Mouse (Mus musculus) hindbrain, embryonic 11.5 days (tissue): ENCODE results near the gene Mtch1. TPM values are rescaled to one million over a fixed set of nuclear protein-coding genes. Genes with fewer than 3 reads are reported as not detected.

ENCODE experiments used
- ATAC-seq: fragments of 200-750 bp; cut with Nextera tagmentation; 2 replicates; pipeline ENCODE4 v1.8.0; 2017; ENCODE audit warnings: mild to moderate bottlenecking, moderate TSS enrichment, moderate library complexity; ENCODE audit not compliant: low FRiP score
- DNase-seq: peaks from one replicate; pipeline ENCODE4 v3.0.0-alpha.2; 2015; ENCODE audit warnings: low spot score
- H3K27ac ChIP-seq: fragments of 300-500 bp; sonication (generic); 2 replicates; pipeline ENCODE4 v1.5.1; 2014; ENCODE audit warnings: mild to moderate bottlenecking, low read depth, low read length
- H3K27me3 ChIP-seq: fragments of 300-500 bp; sonication (generic); 2 replicates; pipeline ENCODE4 v1.6.1; 2014; ENCODE audit warnings: mild to moderate bottlenecking, low read length, moderate library complexity, mixed read lengths; ENCODE audit not compliant: control insufficient read depth, insufficient read depth
- H3K36me3 ChIP-seq: fragments of 300-500 bp; sonication (generic); 2 replicates; pipeline ENCODE4 v1.6.1; 2014; ENCODE audit warnings: mild to moderate bottlenecking, low read length, moderate library complexity, mixed read lengths; ENCODE audit not compliant: control insufficient read depth, insufficient read depth
- H3K4me1 ChIP-seq: fragments of 300-500 bp; sonication (generic); replicated peaks from 2 replicates; pipeline ENCODE4 v1.6.1; 2014; ENCODE audit warnings: low read length, mixed read lengths; ENCODE audit not compliant: control insufficient read depth, insufficient read depth
- H3K4me2 ChIP-seq: fragments of 300-500 bp; sonication (generic); replicated peaks from 2 replicates; pipeline ENCODE4 v1.6.1; 2014; ENCODE audit warnings: mild to moderate bottlenecking, low read depth, low read length
- H3K4me3 ChIP-seq: fragments of 300-500 bp; sonication (generic); 2 replicates; pipeline ENCODE4 v1.5.1; 2014; ENCODE audit warnings: low read depth, low read length
- H3K9ac ChIP-seq: fragments of 300-500 bp; sonication (generic); 2 replicates; pipeline ENCODE4 v1.6.1; 2014; ENCODE audit warnings: low read depth, low read length
- H3K9me3 ChIP-seq: fragments of 300-500 bp; sonication (generic); 2 replicates; pipeline ENCODE4 v1.6.1; 2016; ENCODE audit warnings: low read length; ENCODE audit not compliant: control insufficient read depth
- WGBS: fragments of 180-500 bp; shearing (Covaris S2); extraction: QIAGEN DNeasy Blood & Tissue Kit; methylation state at CpG from one replicate; pipeline ENCODE4 v1.1.7; 2014; 5-methylcytosine and 5-hydroxymethylcytosine counted together
- polyA plus RNA-seq: library from polyadenylated mRNA; unstranded; fragments of >200 nt; fragmentation: Nextera tagmentation; extraction: Ambion mirVana; gene quantifications from 2 replicates; pipeline ENCODE4 v1.2.1, GENCODE M21; 2014

Gene Mtch1
- polyA plus RNA-seq, 1 experiment from 2014 or later = 356 TPM

GRCm38 (mm10) chr17:29312082-29312481 lies 35.7 kb downstream of the Mtch1 start:
- H3K9me3 ChIP-seq = no peaks in the 10 kb centered on the region
- no peaks in the 10 kb centered on the region for H3K27me3 ChIP-seq
- no peak overlapping the region for H3K27ac ChIP-seq
- H3K36me3 ChIP-seq = no peaks in the 10 kb centered on the region
- no peak for ATAC-seq
- no peak overlapping the region for H3K4me3 ChIP-seq
- no peak overlapping the region for H3K4me2 ChIP-seq
- H3K9ac ChIP-seq = no peak overlapping the region
- no peaks in the 10 kb centered on the region for H3K4me1 ChIP-seq
- no peak for DNase-seq
- 94% methylated on average over 2 of the region's 2 CpGs for WGBS

DNA sequence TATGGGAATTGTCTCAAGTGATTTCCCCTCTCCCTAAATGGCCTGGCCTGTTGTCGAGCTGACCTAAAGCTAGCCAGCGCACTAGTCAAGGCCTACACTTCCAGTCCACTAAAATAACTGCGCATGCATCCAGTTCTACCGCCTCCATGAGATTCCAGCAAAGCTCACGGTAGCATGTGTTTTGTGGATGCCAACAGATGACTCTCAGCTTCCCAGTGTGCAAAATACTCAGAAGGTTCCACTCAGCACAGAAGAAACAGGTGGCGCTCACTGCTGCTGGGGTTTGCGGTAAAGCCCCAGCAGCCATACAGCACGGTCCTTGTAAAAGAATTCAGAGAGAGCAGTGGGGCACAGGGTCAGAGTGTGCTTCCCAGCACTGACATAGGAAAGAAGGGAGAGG lies 36.1 kb downstream of the Mtch1 start:
- Histone ChIP-seq H3K9me3 (no peaks in the 10 kb centered on the region), H3K4me2 (no peak overlapping the region), H3K27me3 (no peaks in the 10 kb centered on the region), H3K4me1 (no peaks in the 10 kb centered on the region), H3K4me3 (no peak overlapping the region), H3K9ac (no peak overlapping the region), H3K36me3 (no peaks in the 10 kb centered on the region), H3K27ac (no peak overlapping the region)
- DNase-seq (no peak), ATAC-seq (no peak)
- 88% methylated on average over 8 of the region's 8 CpGs for WGBS

DNA sequence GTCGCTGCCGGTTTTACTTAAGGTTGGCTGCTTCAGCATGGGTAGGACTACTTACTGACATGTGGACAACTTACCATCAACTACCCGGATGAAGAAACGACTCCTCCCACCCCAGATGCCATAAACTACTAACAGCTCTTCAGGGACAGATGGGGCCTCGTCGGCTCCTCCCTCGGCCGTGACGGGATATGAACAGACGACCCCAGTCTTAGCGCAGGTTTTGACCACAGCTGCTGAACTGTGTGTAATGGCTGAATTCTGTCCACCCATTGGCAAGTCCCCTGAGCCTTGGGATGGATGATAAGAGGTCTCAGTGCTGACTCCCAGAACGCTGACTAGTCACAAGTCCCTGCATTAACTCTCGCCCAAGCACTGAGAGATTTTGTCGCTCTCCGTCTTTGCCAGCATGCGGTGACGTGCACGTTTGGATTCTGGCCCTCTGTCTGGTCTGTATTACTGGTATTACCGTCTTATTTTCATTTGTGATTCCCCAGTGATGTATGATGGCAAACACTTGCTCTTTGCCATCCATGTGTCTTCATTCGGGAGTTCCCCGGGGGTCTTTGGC lies 37.6 kb downstream of the Mtch1 start:
- H3K9me3 ChIP-seq = no peaks in the 10 kb centered on the region
- no peak overlapping the region for H3K9ac ChIP-seq
- H3K27ac ChIP-seq = no peak overlapping the region; the same call in 1 of the 2 replicates
- H3K4me2 ChIP-seq = no peak overlapping the region
- WGBS = 74% methylated on average over 21 of the region's 21 CpGs
- no peak overlapping the region for H3K4me3 ChIP-seq
- no peak for ATAC-seq
- H3K27me3 ChIP-seq = no peaks in the 10 kb centered on the region
- 0 out of 2 replicates have a peak, but pooled peaks cover 4% of the 10 kb centered on the region for H3K4me1 ChIP-seq
- H3K36me3 ChIP-seq = no peaks in the 10 kb centered on the region
- no peak for DNase-seq

GRCm38 (mm10) chr17:29305871-29306270 lies 41.9 kb downstream of the Mtch1 start:
- ATAC-seq (no peak), DNase-seq (no peak)
- Histone ChIP-seq H3K9me3 (no peaks in the 10 kb centered on the region), H3K27ac (no peak overlapping the region), H3K4me1 (0 out of 2 replicates have a peak, but pooled peaks cover 4% of the 10 kb centered on the region), H3K4me3 (no peak overlapping the region), H3K9ac (no peak overlapping the region), H3K27me3 (no peaks in the 10 kb centered on the region), H3K4me2 (no peak overlapping the region), H3K36me3 (peaks cover 4% of the 10 kb centered on the region; the same call in 1 of the 2 replicates)
- WGBS = 51% methylated on average over 7 of the region's 7 CpGs

- no peak overlapping the region for H3K27ac ChIP-seq
- H3K36me3 ChIP-seq = peaks cover 6% of the 10 kb centered on the region; the same call in 1 of the 2 replicates
- H3K9ac ChIP-seq = no peak overlapping the region
- ATAC-seq (no peak), DNase-seq (no peak)
- no peaks in the 10 kb centered on the region for H3K27me3 ChIP-seq
- H3K4me1 ChIP-seq = 0 out of 2 replicates have a peak, but pooled peaks cover 4% of the 10 kb centered on the region
- 24% methylated on average over 15 of the region's 15 CpGs for WGBS
- H3K9me3 ChIP-seq = no peaks in the 10 kb centered on the region
- H3K4me3 ChIP-seq = no peak overlapping the region
- H3K4me2 ChIP-seq = no peak overlapping the region
Observed at GRCm38 (mm10) chr17:29305058-29305806, 42.5 kb downstream of the Mtch1 start.

DNA sequence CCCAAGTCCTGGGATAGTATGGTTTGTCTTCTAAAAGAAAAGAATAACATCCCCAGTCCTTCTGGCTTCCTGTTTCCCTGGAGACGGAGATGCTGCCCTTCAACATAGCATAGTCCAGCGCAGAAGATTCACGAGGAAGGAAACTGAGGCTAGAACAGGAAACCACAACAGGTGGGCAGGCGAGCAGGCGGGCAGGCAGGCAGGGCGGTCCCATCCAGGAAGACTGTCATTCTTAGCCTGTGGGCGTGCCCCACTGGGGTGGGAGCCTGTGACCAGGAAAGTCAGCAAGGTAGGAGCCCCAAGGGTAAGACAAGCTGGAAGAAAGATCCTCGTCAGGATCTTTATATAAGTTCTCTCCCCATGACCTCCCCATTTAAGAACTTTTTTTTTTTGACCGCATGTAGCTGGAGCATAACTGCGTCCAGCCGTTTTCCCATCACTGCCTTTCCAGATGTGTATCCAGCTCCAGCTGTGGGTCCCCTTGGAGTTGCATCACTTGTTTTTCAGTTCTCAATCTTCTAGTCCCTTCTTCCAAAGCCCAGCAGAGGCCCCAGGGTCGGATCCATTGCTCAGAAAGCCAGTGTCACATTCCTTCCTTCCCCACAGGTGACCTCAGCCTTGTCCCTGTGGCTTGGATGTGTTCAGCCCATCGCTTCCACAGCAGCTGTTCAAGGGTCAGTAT lies 43.2 kb downstream of the Mtch1 start:
- no peak for ATAC-seq
- Histone ChIP-seq H3K9ac (no peak overlapping the region), H3K36me3 (peaks cover 6% of the 10 kb centered on the region; the same call in 1 of the 2 replicates), H3K27ac (no peak overlapping the region), H3K9me3 (no peaks in the 10 kb centered on the region), H3K4me1 (0 out of 2 replicates have a peak, but pooled peaks cover 4% of the 10 kb centered on the region), H3K27me3 (no peaks in the 10 kb centered on the region), H3K4me2 (no peak overlapping the region), H3K4me3 (no peak overlapping the region)
- WGBS = 69% methylated on average over 13 of the region's 13 CpGs
- DNase-seq = no peak

- 0 out of 2 replicates have a peak, but pooled peaks cover 4% of the 10 kb centered on the region for H3K4me1 ChIP-seq
- WGBS = 77% methylated on average over 3 of the region's 3 CpGs
- H3K4me2 ChIP-seq = no peak overlapping the region
- no peak for DNase-seq
- no peaks in the 10 kb centered on the region for H3K27me3 ChIP-seq
- no peak overlapping the region for H3K27ac ChIP-seq
- H3K9me3 ChIP-seq = no peaks in the 10 kb centered on the region
- H3K9ac ChIP-seq = no peak overlapping the region
- no peak overlapping the region for H3K4me3 ChIP-seq
- ATAC-seq = no peak
- H3K36me3 ChIP-seq = peaks cover 6% of the 10 kb centered on the region; the same call in 1 of the 2 replicates
Observed at GRCm38 (mm10) chr17:29303856-29304255, 43.9 kb downstream of the Mtch1 start.

DNA sequence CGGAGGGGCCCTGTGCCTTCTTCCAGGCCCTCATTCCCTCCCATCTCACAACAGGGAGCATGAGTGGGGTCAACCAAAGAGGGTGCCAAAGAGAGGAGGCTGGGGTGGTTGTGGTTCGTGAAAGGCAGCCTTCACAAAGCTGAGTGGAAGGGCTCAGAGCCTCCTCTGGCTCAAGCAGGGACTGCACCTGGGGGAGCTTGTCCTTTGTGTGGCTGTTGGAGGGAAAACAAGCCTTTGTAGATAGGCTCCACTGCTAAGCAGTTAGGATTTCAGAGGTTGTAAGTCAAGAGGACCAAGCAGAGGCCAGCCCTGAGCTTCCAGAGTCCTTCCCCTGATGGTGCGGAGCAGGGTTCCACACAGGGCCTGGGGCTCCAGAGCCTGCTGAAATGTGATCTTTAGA lies 44.6 kb downstream of the Mtch1 start:
- no peak for DNase-seq
- Histone ChIP-seq H3K27ac (no peak overlapping the region), H3K9ac (no peak overlapping the region), H3K4me1 (0 out of 2 replicates have a peak, but pooled peaks cover 4% of the 10 kb centered on the region), H3K4me2 (no peak overlapping the region), H3K27me3 (no peaks in the 10 kb centered on the region), H3K9me3 (no peaks in the 10 kb centered on the region), H3K4me3 (no peak overlapping the region), H3K36me3 (peaks cover 6% of the 10 kb centered on the region; the same call in 1 of the 2 replicates)
- no peak for ATAC-seq
- 52% methylated on average over 3 of the region's 3 CpGs for WGBS
